Mouse (Mus musculus): ENCODE measurements around the gene Kif13a. TPM values are rescaled to one million over a fixed set of nuclear protein-coding genes. Genes with fewer than 3 reads are reported as not detected.

The Kif13a gene
- polyA plus RNA-seq, 1 experiment from 2014 or later, result 11.4 TPM

GRCm38 (mm10) chr13:46728411-46728810 is 201.3 kb downstream of the Kif13a start:
- no peaks in the 10 kb centered on the region for H3K9me3 ChIP-seq
- no peaks in the 10 kb centered on the region for H3K36me3 ChIP-seq
- peak overlapping the region; percentile 91 for H3K4me3 ChIP-seq
- 0 out of 2 replicates have a peak, but pooled peaks have one; percentile 2 for ATAC-seq (replicated peaks)
- 39% methylated on average over 5 of the region's 5 CpGs for WGBS
- H3K27ac ChIP-seq (replicated peaks), result peak overlapping the region; percentile 95
- H3K9ac ChIP-seq (replicated peaks), result peak overlapping the region; percentile 52
- H3K27me3 ChIP-seq, result no peaks in the 10 kb centered on the region
- peak overlapping the region; percentile 52 for H3K4me2 ChIP-seq (replicated peaks)
- H3K4me1 ChIP-seq, result peaks cover 26% of the 10 kb centered on the region

GRCm38 (mm10) chr13:46727837-46728268 is 201.8 kb downstream of the Kif13a start, which contains the start of gene Nup153:
Gene Nup153, minus strand, starts transcription at chr13:46727940.
- no peaks in the 10 kb centered on the region for H3K9me3 ChIP-seq
- under 1% methylated on average over 42 of the region's 51 CpGs for WGBS
- peak within 1 kb of the TSS; percentile 78 for H3K9ac ChIP-seq (replicated peaks)
- peak within 1 kb of the TSS; percentile 76 for H3K4me2 ChIP-seq (replicated peaks)
- H3K4me1 ChIP-seq, result peaks cover 26% of the 10 kb centered on the region
- H3K27me3 ChIP-seq, result no peaks in the 10 kb centered on the region
- peak within 1 kb of the TSS; percentile 91 for H3K4me3 ChIP-seq
- peak; percentile 93 for ATAC-seq (replicated peaks)
- H3K27ac ChIP-seq (replicated peaks), result peak within 1 kb of the TSS; percentile 95
- no peaks in the 10 kb centered on the region for H3K36me3 ChIP-seq

- ATAC-seq (replicated peaks), result peak; percentile 88
- Histone ChIP-seq H3K4me3 (peak overlapping the region; percentile 91), H3K4me2 (replicated peaks) (peak overlapping the region; percentile 76), H3K27me3 (no peaks in the 10 kb centered on the region), H3K4me1 (peaks cover 26% of the 10 kb centered on the region), H3K9me3 (no peaks in the 10 kb centered on the region), H3K27ac (replicated peaks) (peak overlapping the region; percentile 95), H3K36me3 (no peaks in the 10 kb centered on the region), H3K9ac (replicated peaks) (peak overlapping the region; percentile 78)
- under 1% methylated on average over 65 of the region's 85 CpGs for WGBS
These were observed 202.4 kb downstream of the Kif13a start for GRCm38 (mm10) chr13:46727038-46727836.

GRCm38 (mm10) chr13:46726288-46727037 is 203.2 kb downstream of the Kif13a start:
- Histone ChIP-seq H3K9ac (replicated peaks) (peak overlapping the region; percentile 78), H3K4me1 (peaks cover 26% of the 10 kb centered on the region), H3K27me3 (no peaks in the 10 kb centered on the region), H3K27ac (replicated peaks) (peak overlapping the region; percentile 95), H3K9me3 (no peaks in the 10 kb centered on the region), H3K4me2 (replicated peaks) (peak overlapping the region; percentile 76), H3K4me3 (peak overlapping the region; percentile 91), H3K36me3 (no peaks in the 10 kb centered on the region)
- no peak for ATAC-seq (replicated peaks)
- under 1% methylated on average over 30 of the region's 30 CpGs for WGBS

GRCm38 (mm10) chr13:46725227-46725626 is 204.4 kb downstream of the Kif13a start:
- Histone ChIP-seq H3K9ac (replicated peaks) (no peak overlapping the region), H3K4me3 (0 out of 2 replicates have a peak overlapping the region, but pooled peaks have one; percentile 5)
- WGBS, result 19% methylated on average over 2 of the region's 2 CpGs

GRCm38 (mm10) chr13:46724371-46724770 is 205.3 kb downstream of the Kif13a start:
- no peak overlapping the region for H3K4me2 ChIP-seq (replicated peaks)

More at GRCm38 (mm10) chr13:46725227-46725626, 204.4 kb downstream of the Kif13a start:
- H3K36me3 ChIP-seq, result no peaks in the 10 kb centered on the region
- no peaks in the 10 kb centered on the region for H3K27me3 ChIP-seq
- H3K4me2 ChIP-seq (replicated peaks), result peak overlapping the region; percentile 47; the same call in 1 of the 2 replicates
- ATAC-seq (replicated peaks), result no peak
- no peak overlapping the region for H3K27ac ChIP-seq (replicated peaks)
- H3K9me3 ChIP-seq, result no peaks in the 10 kb centered on the region
- peaks cover 26% of the 10 kb centered on the region for H3K4me1 ChIP-seq

GRCm38 (mm10) chr13:46721009-46721408 is 208.7 kb downstream of the Kif13a start:
- ATAC-seq (replicated peaks), result no peak
- H3K4me1 ChIP-seq, result peaks cover 21% of the 10 kb centered on the region
- no peak overlapping the region for H3K9ac ChIP-seq (replicated peaks)
- H3K9me3 ChIP-seq, result no peaks in the 10 kb centered on the region
- H3K36me3 ChIP-seq, result peaks cover 4% of the 10 kb centered on the region; the same call in 1 of the 2 replicates
- no peak overlapping the region for H3K4me3 ChIP-seq
- H3K27me3 ChIP-seq, result no peaks in the 10 kb centered on the region
- no peak overlapping the region for H3K4me2 ChIP-seq (replicated peaks)
- no peak overlapping the region for H3K27ac ChIP-seq (replicated peaks)

More at GRCm38 (mm10) chr13:46724371-46724770, 205.3 kb downstream of the Kif13a start:
- no peak for ATAC-seq (replicated peaks)
- peaks cover 26% of the 10 kb centered on the region for H3K4me1 ChIP-seq
- H3K9ac ChIP-seq (replicated peaks), result no peak overlapping the region
- no peak overlapping the region for H3K27ac ChIP-seq (replicated peaks)
- H3K27me3 ChIP-seq, result no peaks in the 10 kb centered on the region
- H3K9me3 ChIP-seq, result no peaks in the 10 kb centered on the region
- no peaks in the 10 kb centered on the region for H3K36me3 ChIP-seq
- H3K4me3 ChIP-seq, result no peak overlapping the region

GRCm38 (mm10) chr13:46718893-46719400 is 210.7 kb downstream of the Kif13a start:
- no peak overlapping the region for H3K4me2 ChIP-seq (replicated peaks)
- H3K27me3 ChIP-seq, result no peaks in the 10 kb centered on the region
- H3K9me3 ChIP-seq, result no peaks in the 10 kb centered on the region
- H3K27ac ChIP-seq (replicated peaks), result no peak overlapping the region
- no peak for ATAC-seq (replicated peaks)
- no peak overlapping the region for H3K4me3 ChIP-seq
- H3K4me1 ChIP-seq, result peaks cover 3% of the 10 kb centered on the region; the same call in 1 of the 2 replicates
- H3K9ac ChIP-seq (replicated peaks), result no peak overlapping the region
- 74% methylated on average over 5 of the region's 5 CpGs for WGBS
- peaks cover 10% of the 10 kb centered on the region; the same call in 1 of the 2 replicates for H3K36me3 ChIP-seq

GRCm38 (mm10) chr13:46715976-46716639 is 213.6 kb downstream of the Kif13a start:
- H3K4me3 ChIP-seq, result no peak overlapping the region
- H3K36me3 ChIP-seq, result peaks cover 32% of the 10 kb centered on the region
- H3K27me3 ChIP-seq, result no peaks in the 10 kb centered on the region
- no peak overlapping the region for H3K4me2 ChIP-seq (replicated peaks)
- H3K4me1 ChIP-seq, result peaks cover 3% of the 10 kb centered on the region; the same call in 1 of the 2 replicates
- WGBS, result 84% methylated on average over 3 of the region's 3 CpGs
- no peak overlapping the region for H3K9ac ChIP-seq (replicated peaks)
- H3K27ac ChIP-seq (replicated peaks), result no peak overlapping the region
- no peak for ATAC-seq (replicated peaks)
- H3K9me3 ChIP-seq, result no peaks in the 10 kb centered on the region

- 83% methylated on average over 5 of the region's 5 CpGs for WGBS
- no peak overlapping the region for H3K27ac ChIP-seq (replicated peaks)
- no peak overlapping the region for H3K9ac ChIP-seq (replicated peaks)
- ATAC-seq (replicated peaks), result no peak
- H3K36me3 ChIP-seq, result peaks cover 44% of the 10 kb centered on the region
- H3K27me3 ChIP-seq, result no peaks in the 10 kb centered on the region
- no peaks in the 10 kb centered on the region for H3K4me1 ChIP-seq
- no peaks in the 10 kb centered on the region for H3K9me3 ChIP-seq
- no peak overlapping the region for H3K4me2 ChIP-seq (replicated peaks)
- H3K4me3 ChIP-seq, result no peak overlapping the region
These were observed 216.2 kb downstream of the Kif13a start for GRCm38 (mm10) chr13:46713486-46713885.

- no peak overlapping the region for H3K27ac ChIP-seq (replicated peaks)
- H3K9ac ChIP-seq (replicated peaks), result no peak overlapping the region
- ATAC-seq (replicated peaks), result no peak
- no peaks in the 10 kb centered on the region for H3K4me1 ChIP-seq
- no peak overlapping the region for H3K4me3 ChIP-seq
- peaks cover 31% of the 10 kb centered on the region for H3K36me3 ChIP-seq
- no peak overlapping the region for H3K4me2 ChIP-seq (replicated peaks)
- H3K27me3 ChIP-seq, result no peaks in the 10 kb centered on the region
- H3K9me3 ChIP-seq, result no peaks in the 10 kb centered on the region
- WGBS, result 84% methylated on average over 5 of the region's 5 CpGs
These were observed 226.5 kb downstream of the Kif13a start for GRCm38 (mm10) chr13:46703138-46703537.

All from forebrain, embryonic 15.5 days (tissue).